Mouse (Mus musculus): Measurements from ENCODE around the gene Gucd1. TPM values are rescaled to one million over a fixed set of nuclear protein-coding genes. Genes with fewer than 3 reads are reported as not detected.
A peak's percentile ranks its signal among the peaks of the same experiment; 100 is the strongest.

Gene Gucd1
- polyA plus RNA-seq, 1 experiment: 80.5 TPM

DNA sequence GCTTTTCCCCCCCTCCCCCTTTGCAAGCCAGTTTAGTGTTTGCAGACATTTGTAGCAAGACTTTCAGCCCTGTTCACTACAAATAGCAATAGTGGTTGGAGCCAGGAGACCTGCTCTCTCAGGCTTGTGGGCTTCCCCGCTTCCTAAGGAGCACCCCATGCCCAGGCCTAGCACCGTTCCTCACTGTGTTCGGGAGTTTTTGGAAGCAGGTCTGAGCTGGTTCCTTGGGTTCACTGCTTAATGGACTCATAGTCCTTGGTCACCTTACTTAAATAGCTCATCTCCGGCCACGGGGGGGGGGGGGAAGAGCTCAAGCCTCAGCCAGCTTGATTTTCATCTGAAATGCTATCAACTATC is 213.7 kb downstream of the Gucd1 start:
- WGBS: 82% methylated on average over 5 of the region's 5 CpGs
- TF ChIP-seq CTCF (IDR thresholded peaks at IDR 0.05; ENCODE audit: borderline replicate concordance, control insufficient read depth, extremely low read depth, insufficient read depth, low read length, poor library complexity) (no peak), POLR2A (IDR thresholded peaks at IDR 0.05; ENCODE audit: control insufficient read depth, extremely low read depth, insufficient read depth, low read length, poor library complexity) (no peak)
- Histone ChIP-seq H3K36me3 (ENCODE audit: control insufficient read depth, insufficient read depth, low read length) (peaks cover 15% of the 10 kb centered on the region), H3K4me1 (replicated peaks; ENCODE audit: control insufficient read depth, insufficient read depth, low read length) (peaks cover 29% of the 10 kb centered on the region), H3K27ac (ENCODE audit: control insufficient read depth, insufficient read depth, low read length) (peak overlapping the region; percentile 10; the same call in 1 of the 2 replicates), H3K4me3 (ENCODE audit: control insufficient read depth, insufficient read depth, low read length) (no peak overlapping the region), H3K27me3 (ENCODE audit: control insufficient read depth, insufficient read depth, low read length) (no peaks in the 10 kb centered on the region)
- no peak for DNase-seq

GRCm38 (mm10) chr10:75303324-75304048 is 214.3 kb downstream of the Gucd1 start:
- Histone ChIP-seq H3K27me3 (ENCODE audit: control insufficient read depth, insufficient read depth, low read length) (no peaks in the 10 kb centered on the region), H3K36me3 (ENCODE audit: control insufficient read depth, insufficient read depth, low read length) (peaks cover 15% of the 10 kb centered on the region), H3K4me3 (ENCODE audit: control insufficient read depth, insufficient read depth, low read length) (no peak overlapping the region), H3K4me1 (replicated peaks; ENCODE audit: control insufficient read depth, insufficient read depth, low read length) (peaks cover 29% of the 10 kb centered on the region), H3K27ac (ENCODE audit: control insufficient read depth, insufficient read depth, low read length) (peak overlapping the region; percentile 10; the same call in 1 of the 2 replicates)
- TF ChIP-seq CTCF (IDR thresholded peaks at IDR 0.05; ENCODE audit: borderline replicate concordance, control insufficient read depth, extremely low read depth, insufficient read depth, low read length, poor library complexity) (no peak), POLR2A (IDR thresholded peaks at IDR 0.05; ENCODE audit: control insufficient read depth, extremely low read depth, insufficient read depth, low read length, poor library complexity) (no peak)
- WGBS: 20% methylated on average over 8 of the region's 8 CpGs
- DNase-seq: no peak

DNA sequence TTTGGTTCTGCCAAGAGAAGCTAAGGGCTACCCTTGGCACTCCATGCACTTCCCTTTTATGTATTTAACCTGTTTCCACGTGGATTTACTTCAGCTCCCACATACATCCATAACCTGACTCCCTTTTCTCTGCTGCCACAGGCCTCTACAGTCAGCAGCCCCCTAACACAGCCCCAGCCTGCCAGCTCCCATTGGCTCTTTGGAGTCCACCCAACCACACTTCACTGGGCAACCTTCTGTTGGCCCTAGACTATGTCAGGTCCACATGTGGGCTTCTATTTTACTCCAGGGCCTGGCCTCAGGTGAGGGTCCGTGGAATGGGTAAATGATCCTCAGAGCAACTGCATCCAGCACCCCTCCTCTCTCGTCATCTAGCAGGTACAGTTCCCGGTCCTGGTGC is 215.2 kb downstream of the Gucd1 start:
- DNase-seq: no peak
- peaks cover 6% of the 10 kb centered on the region for H3K36me3 ChIP-seq (ENCODE audit: control insufficient read depth, insufficient read depth, low read length)
- TF ChIP-seq CTCF (IDR thresholded peaks at IDR 0.05; ENCODE audit: borderline replicate concordance, control insufficient read depth, extremely low read depth, insufficient read depth, low read length, poor library complexity) (no peak), POLR2A (IDR thresholded peaks at IDR 0.05; ENCODE audit: control insufficient read depth, extremely low read depth, insufficient read depth, low read length, poor library complexity) (no peak)

DNA sequence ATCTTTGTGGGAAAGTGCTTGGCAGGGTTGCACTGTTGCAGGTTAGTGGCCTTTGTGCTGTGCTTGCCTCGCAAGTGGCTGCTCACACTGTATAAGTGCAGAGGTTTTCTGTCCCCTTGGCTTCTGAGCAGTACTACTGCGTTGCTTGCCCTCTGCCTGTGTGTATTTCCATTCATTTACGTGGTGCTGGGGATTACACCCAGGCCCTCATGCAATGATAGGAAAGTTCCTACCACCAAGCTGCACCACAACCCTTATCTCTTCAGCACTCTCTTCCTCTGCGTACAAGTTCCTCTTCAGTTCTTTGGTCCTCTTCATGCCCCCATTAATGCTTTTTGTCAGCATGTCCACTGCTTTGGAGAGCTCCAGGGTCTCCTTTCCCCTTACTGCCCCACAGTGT is 215.8 kb downstream of the Gucd1 start:
- Histone ChIP-seq H3K36me3 (ENCODE audit: control insufficient read depth, insufficient read depth, low read length) (peaks cover under 1% of the 10 kb centered on the region; the same call in 1 of the 2 replicates), H3K4me1 (replicated peaks; ENCODE audit: control insufficient read depth, insufficient read depth, low read length) (peaks cover 29% of the 10 kb centered on the region), H3K27ac (ENCODE audit: control insufficient read depth, insufficient read depth, low read length) (no peak overlapping the region), H3K27me3 (ENCODE audit: control insufficient read depth, insufficient read depth, low read length) (no peaks in the 10 kb centered on the region), H3K4me3 (ENCODE audit: control insufficient read depth, insufficient read depth, low read length) (no peak overlapping the region)
- WGBS: 33% methylated on average over 4 of the region's 4 CpGs
- no peak for TF ChIP-seq CTCF (IDR thresholded peaks at IDR 0.05; ENCODE audit: borderline replicate concordance, control insufficient read depth, extremely low read depth, insufficient read depth, low read length, poor library complexity)
- TF ChIP-seq POLR2A (IDR thresholded peaks at IDR 0.05; ENCODE audit: control insufficient read depth, extremely low read depth, insufficient read depth, low read length, poor library complexity): no peak
- DNase-seq: no peak

More for the DNA sequence above, 215.2 kb downstream of the Gucd1 start:
- peak overlapping the region; percentile 39; the same call in 1 of the 2 replicates for H3K27ac ChIP-seq (ENCODE audit: control insufficient read depth, insufficient read depth, low read length)
- H3K4me3 ChIP-seq (ENCODE audit: control insufficient read depth, insufficient read depth, low read length): no peak overlapping the region
- peaks cover 29% of the 10 kb centered on the region for H3K4me1 ChIP-seq (replicated peaks; ENCODE audit: control insufficient read depth, insufficient read depth, low read length)
- no peaks in the 10 kb centered on the region for H3K27me3 ChIP-seq (ENCODE audit: control insufficient read depth, insufficient read depth, low read length)
- 80% methylated on average over 4 of the region's 4 CpGs for WGBS

GRCm38 (mm10) chr10:75301195-75301806 is 216.5 kb downstream of the Gucd1 start:
- Histone ChIP-seq H3K27me3 (ENCODE audit: control insufficient read depth, insufficient read depth, low read length) (no peaks in the 10 kb centered on the region), H3K36me3 (ENCODE audit: control insufficient read depth, insufficient read depth, low read length) (0 out of 2 replicates have a peak, but pooled peaks cover 2% of the 10 kb centered on the region), H3K4me3 (ENCODE audit: control insufficient read depth, insufficient read depth, low read length) (no peak overlapping the region), H3K27ac (ENCODE audit: control insufficient read depth, insufficient read depth, low read length) (no peak overlapping the region), H3K4me1 (replicated peaks; ENCODE audit: control insufficient read depth, insufficient read depth, low read length) (peaks cover 29% of the 10 kb centered on the region)
- DNase-seq: no peak
- TF ChIP-seq CTCF (IDR thresholded peaks at IDR 0.05; ENCODE audit: borderline replicate concordance, control insufficient read depth, extremely low read depth, insufficient read depth, low read length, poor library complexity) (no peak), POLR2A (IDR thresholded peaks at IDR 0.05; ENCODE audit: control insufficient read depth, extremely low read depth, insufficient read depth, low read length, poor library complexity) (no peak)
- WGBS: 77% methylated on average over 12 of the region's 12 CpGs

Other genes starting within 250 kb of the Gucd1 start
- gene Adora2a, start 201.1 kb downstream of the Gucd1 start, polyA plus RNA-seq (2012; rRNA removed): 53.4 and 55.4 TPM in 2 replicates
- gene Upb1, start 116.9 kb downstream of the Gucd1 start, polyA plus RNA-seq (2012; rRNA removed): 0.77 and 0.97 TPM in 2 replicates
- gene Snrpd3, start 421 bp downstream of the Gucd1 start, polyA plus RNA-seq (2012; rRNA removed): 25.1 and 28.3 TPM in 2 replicates
- gene Lrrc75b, start 42.4 kb upstream of the Gucd1 start, polyA plus RNA-seq (2012; rRNA removed): 1.8 and 2.2 TPM in 2 replicates
- gene Ggt1, start 43.6 kb upstream of the Gucd1 start, polyA plus RNA-seq (2012; rRNA removed): 5.6 and 6.9 TPM in 2 replicates
- gene Ggt5, start 71.4 kb upstream of the Gucd1 start, polyA plus RNA-seq (2012; rRNA removed): 49.5 and 73.6 TPM in 2 replicates
- gene Susd2, start 126.0 kb upstream of the Gucd1 start, polyA plus RNA-seq (2012; rRNA removed): 11.1 and 11.2 TPM in 2 replicates
- gene Cabin1, start 246.4 kb upstream of the Gucd1 start, polyA plus RNA-seq (2012; rRNA removed): 82.3 and 89.2 TPM in 2 replicates